Mouse (Mus musculus) neural tube, embryonic 13.5 days (tissue): ENCODE data around the gene Kifc3. TPM values are rescaled to one million over a fixed set of nuclear protein-coding genes. Genes with fewer than 3 reads are reported as not detected.

Experiments
- ATAC-seq: fragments of 200-750 bp; cut with Nextera tagmentation; 2 replicates; pipeline ENCODE4 v1.8.0; 2017; ENCODE audit warnings: low read depth, mild to moderate bottlenecking, moderate TSS enrichment, moderate library complexity
- H3K27ac ChIP-seq: fragments of 300-500 bp; sonication (generic); replicated peaks from 2 replicates; pipeline ENCODE4 v1.5.1; 2015; ENCODE audit warnings: moderate library complexity, mild to moderate bottlenecking, inconsistent platforms
- H3K27me3 ChIP-seq: fragments of 300-500 bp; sonication (generic); 2 replicates; pipeline ENCODE4 v1.6.1; 2015; ENCODE audit warnings: mild to moderate bottlenecking, inconsistent platforms
- H3K36me3 ChIP-seq: fragments of 300-500 bp; sonication (generic); 2 replicates; pipeline ENCODE4 v1.6.1; 2015; ENCODE audit warnings: mild to moderate bottlenecking, inconsistent platforms
- H3K4me1 ChIP-seq: fragments of 300-500 bp; sonication (generic); replicated peaks from 2 replicates; pipeline ENCODE4 v1.6.1; 2015; ENCODE audit warnings: inconsistent platforms
- H3K4me2 ChIP-seq: fragments of 300-500 bp; sonication (generic); 2 replicates; pipeline ENCODE4 v1.6.1; 2015; ENCODE audit warnings: inconsistent platforms, mild to moderate bottlenecking, moderate library complexity
- H3K4me3 ChIP-seq: fragments of 300-500 bp; sonication (generic); 2 replicates; pipeline ENCODE4 v1.5.1; 2015; ENCODE audit warnings: mild to moderate bottlenecking, inconsistent platforms
- H3K9ac ChIP-seq: fragments of 300-500 bp; sonication (generic); 2 replicates; pipeline ENCODE4 v1.6.1; 2015; ENCODE audit warnings: moderate library complexity, mild to moderate bottlenecking, inconsistent platforms
- H3K9me3 ChIP-seq: fragments of 300-500 bp; sonication (generic); 2 replicates; pipeline ENCODE4 v1.6.1; 2016; ENCODE audit warnings: inconsistent platforms
- WGBS: fragments of 180-500 bp; shearing (Covaris S2); methylation state at CpG from one replicate; pipeline ENCODE4 v1.1.7; 2015; 5-methylcytosine and 5-hydroxymethylcytosine counted together
- polyA plus RNA-seq: library from polyadenylated mRNA; unstranded; fragments of >200 nt; fragmentation: Nextera tagmentation; extraction: Ambion mirVana; gene quantifications from 2 replicates; pipeline ENCODE4 v1.2.1, GENCODE M21; 2015

Kifc3 gene
- polyA plus RNA-seq, 1 experiment from 2014 or later = 17.8 TPM

DNA sequence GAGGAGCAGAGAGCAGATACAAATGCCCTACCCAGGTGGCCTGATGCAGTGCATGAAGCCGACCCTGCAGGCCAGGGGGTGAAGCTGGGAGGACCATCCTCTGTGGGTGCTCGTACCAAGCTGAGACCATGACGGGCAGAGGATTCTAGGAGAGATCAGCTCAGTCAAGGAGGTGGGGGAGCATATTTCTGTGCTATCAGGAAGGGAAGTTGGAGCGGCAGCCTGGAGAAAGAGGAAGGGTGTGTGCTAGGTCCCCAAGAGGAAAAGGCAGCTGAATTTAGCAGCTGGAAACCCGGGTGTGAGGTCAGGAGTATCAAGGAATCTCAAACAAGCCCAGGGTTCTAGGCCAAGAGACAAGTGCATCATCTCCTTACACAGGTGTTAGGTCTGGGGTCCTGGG lies 62.1 kb downstream of the Kifc3 start:
- Histone ChIP-seq H3K4me2 (peak overlapping the region; percentile 87), H3K9ac (peak overlapping the region; percentile 38; the same call in 1 of the 2 replicates), H3K4me1 (peaks cover 62% of the 10 kb centered on the region), H3K27ac (no peak overlapping the region), H3K27me3 (peaks cover 52% of the 10 kb centered on the region), H3K36me3 (no peaks in the 10 kb centered on the region), H3K9me3 (no peaks in the 10 kb centered on the region), H3K4me3 (no peak overlapping the region)
- no peak for ATAC-seq
- 70% methylated on average over 5 of the region's 5 CpGs for whole genome bisulfite sequencing

DNA sequence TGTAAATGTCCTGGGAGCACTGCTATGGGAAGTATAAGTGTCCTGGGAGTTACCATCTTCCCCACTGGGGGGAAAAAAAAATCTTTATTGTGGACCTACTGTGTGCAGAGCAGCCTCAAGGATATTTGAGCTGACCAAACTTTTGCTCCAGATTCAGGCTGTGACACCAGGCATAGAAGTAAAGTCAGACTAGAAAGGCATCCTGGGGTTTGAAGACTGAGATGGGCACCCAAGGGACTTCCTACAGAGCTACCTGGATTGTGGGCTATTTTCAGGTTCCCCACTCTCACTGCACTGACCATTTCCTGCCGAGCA lies 63.6 kb downstream of the Kifc3 start:
- H3K4me3 ChIP-seq = no peak overlapping the region
- 0 out of 2 replicates have a peak, but pooled peaks cover 5% of the 10 kb centered on the region for H3K36me3 ChIP-seq
- H3K27me3 ChIP-seq = peaks cover 52% of the 10 kb centered on the region
- 54% methylated on average over 1 of the region's 1 CpGs for WGBS
- no peak overlapping the region for H3K27ac ChIP-seq
- no peak for ATAC-seq
- no peaks in the 10 kb centered on the region for H3K9me3 ChIP-seq
- H3K4me1 ChIP-seq = peaks cover 56% of the 10 kb centered on the region
- no peak overlapping the region for H3K4me2 ChIP-seq
- no peak overlapping the region for H3K9ac ChIP-seq

DNA sequence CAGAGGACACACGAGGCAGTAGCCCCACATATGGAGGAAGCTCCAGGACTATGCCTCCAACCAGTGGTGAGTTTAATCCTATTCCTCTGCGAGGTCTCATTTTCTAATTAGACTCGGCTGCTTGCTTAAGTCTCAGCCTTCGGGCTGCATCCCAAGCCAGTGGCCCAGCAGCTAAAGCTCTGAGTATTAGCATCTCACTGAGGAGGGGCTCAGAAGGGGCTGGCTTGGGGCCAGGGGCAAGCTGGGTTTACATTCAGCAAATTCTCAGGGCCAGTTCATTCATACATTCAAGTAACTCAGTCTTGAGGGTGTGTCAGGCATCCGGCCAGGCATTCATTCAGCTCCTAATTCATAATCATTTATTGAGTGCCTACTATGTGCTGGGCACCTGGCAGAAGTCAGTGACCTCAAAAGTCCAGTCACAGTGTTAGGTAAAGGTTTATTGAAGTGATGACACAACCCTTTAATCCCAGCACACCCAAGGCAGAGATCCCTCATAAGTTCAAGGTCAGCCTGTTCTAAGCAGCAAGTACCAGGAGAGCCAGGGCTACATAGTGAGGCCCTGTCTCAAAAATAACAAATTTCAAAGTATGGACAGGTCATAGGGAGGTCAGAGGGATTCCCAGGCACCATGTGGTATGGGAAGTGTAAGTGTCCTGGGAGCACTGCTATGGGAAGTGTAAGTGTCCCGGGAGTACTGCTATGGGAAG lies 64.1 kb downstream of the Kifc3 start:
- peaks cover 5% of the 10 kb centered on the region; the same call in 1 of the 2 replicates for H3K36me3 ChIP-seq
- peaks cover 53% of the 10 kb centered on the region for H3K4me1 ChIP-seq
- WGBS = 22% methylated on average over 6 of the region's 6 CpGs
- no peak for ATAC-seq
- peak overlapping the region; percentile 38; the same call in 1 of the 2 replicates for H3K9ac ChIP-seq
- no peak overlapping the region for H3K27ac ChIP-seq
- 0 out of 2 replicates have a peak overlapping the region, but pooled peaks have one; percentile 20 for H3K4me3 ChIP-seq
- peak overlapping the region; percentile 51 for H3K4me2 ChIP-seq
- H3K27me3 ChIP-seq = peaks cover 52% of the 10 kb centered on the region
- no peaks in the 10 kb centered on the region for H3K9me3 ChIP-seq

DNA sequence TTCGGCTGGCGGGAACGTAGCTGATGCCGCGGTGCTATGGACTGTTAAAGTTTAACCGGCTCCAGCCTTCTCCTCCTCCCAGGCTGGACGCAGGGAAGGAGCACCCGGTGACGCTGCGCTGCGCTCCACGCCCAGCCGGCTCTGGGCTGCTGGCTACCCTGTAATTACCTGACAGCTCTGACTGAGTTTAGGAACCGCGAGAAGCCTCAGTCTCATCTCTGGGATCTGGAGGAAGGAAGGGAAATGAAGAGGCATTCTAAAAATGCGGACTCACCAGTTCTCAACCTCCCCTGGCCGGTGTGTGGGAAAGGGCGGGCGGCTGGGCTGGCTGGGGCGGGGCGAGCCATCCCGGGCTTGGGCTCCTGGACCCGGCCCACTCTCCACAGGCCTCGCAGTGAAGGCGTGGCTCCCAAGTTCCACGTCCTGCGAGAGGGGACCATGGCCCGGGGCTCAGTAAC lies 64.9 kb downstream of the Kifc3 start:
- Histone ChIP-seq H3K4me3 (peak overlapping the region; percentile 20), H3K27me3 (peaks cover 52% of the 10 kb centered on the region), H3K27ac (no peak overlapping the region), H3K4me2 (peak overlapping the region; percentile 51), H3K9me3 (no peaks in the 10 kb centered on the region), H3K36me3 (peaks cover 13% of the 10 kb centered on the region), H3K9ac (peak overlapping the region; percentile 38; the same call in 1 of the 2 replicates), H3K4me1 (peaks cover 44% of the 10 kb centered on the region)
- WGBS = under 1% methylated on average over 28 of the region's 28 CpGs
- ATAC-seq = no peak

DNA sequence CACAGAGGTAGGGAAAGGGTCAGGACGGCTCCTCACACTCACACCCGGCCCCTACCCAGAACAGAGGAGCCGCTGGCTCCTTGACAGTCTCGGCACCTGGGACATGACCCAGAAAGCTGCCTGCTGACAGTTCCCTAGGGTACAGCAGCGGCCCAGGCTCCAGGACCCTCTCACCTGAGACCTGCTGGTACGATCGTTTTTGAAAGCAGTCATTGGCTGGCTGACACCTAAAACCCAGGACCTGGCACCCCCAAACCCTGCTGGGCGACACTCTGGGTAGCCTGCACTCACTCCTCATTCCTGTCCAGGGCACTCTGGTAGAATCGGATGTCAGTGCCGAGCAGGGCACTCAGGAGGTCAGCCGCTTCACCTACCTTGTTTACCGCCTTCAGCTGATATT lies 65.4 kb downstream of the Kifc3 start:
- Histone ChIP-seq H3K4me3 (peak overlapping the region; percentile 20; the same call in 1 of the 2 replicates), H3K4me1 (peaks cover 41% of the 10 kb centered on the region), H3K4me2 (peak overlapping the region; percentile 51), H3K27ac (no peak overlapping the region), H3K9ac (peak overlapping the region; percentile 38; the same call in 1 of the 2 replicates), H3K36me3 (peaks cover 18% of the 10 kb centered on the region), H3K27me3 (peaks cover 52% of the 10 kb centered on the region), H3K9me3 (no peaks in the 10 kb centered on the region)
- 21% methylated on average over 12 of the region's 12 CpGs for WGBS
- no peak for ATAC-seq

DNA sequence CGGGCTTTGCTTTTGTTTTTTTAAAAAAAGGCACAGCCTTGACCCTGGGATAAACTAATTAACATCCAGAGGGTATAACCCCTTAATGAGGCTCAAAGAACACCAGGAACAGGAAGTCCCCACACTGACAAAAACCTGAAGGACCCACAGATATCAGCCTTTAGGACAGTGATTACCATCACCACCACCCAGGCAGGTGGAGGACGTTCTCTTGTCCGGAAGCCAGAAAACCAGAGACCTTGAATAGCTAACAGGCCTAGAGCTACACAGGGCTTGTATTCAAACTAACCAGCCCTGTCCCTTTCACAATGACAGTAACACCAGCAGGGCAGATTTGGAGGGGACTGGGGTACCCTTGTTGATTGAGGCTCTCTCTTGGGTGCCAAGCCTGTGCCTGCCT lies 66.4 kb downstream of the Kifc3 start:
- 74% methylated on average over 3 of the region's 3 CpGs for WGBS
- peaks cover 52% of the 10 kb centered on the region for H3K27me3 ChIP-seq
- ATAC-seq = no peak
- no peak overlapping the region for H3K4me3 ChIP-seq
- H3K9ac ChIP-seq = no peak overlapping the region
- H3K4me2 ChIP-seq = no peak overlapping the region
- H3K4me1 ChIP-seq = peaks cover 31% of the 10 kb centered on the region
- no peaks in the 10 kb centered on the region for H3K9me3 ChIP-seq
- H3K27ac ChIP-seq = no peak overlapping the region
- peaks cover 20% of the 10 kb centered on the region for H3K36me3 ChIP-seq

DNA sequence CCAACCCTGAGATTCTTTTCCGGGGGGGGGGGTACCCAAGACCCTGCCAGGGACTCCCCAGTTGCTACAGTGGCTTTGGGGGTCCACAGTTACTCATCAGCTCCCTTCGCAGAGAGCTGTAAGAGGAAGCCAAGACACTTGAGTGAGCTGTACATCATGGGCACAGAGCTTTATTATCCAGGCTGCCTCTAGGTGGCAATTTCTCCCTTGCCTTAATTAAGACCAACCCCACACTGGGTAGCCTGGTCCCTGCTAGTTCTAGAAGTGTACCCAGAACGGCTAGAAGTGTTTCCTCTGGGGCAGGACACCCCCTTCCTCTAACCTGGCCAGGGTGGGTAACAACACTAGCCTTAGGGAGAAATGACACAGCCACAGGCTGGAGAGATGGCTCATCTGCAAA lies 67.4 kb downstream of the Kifc3 start:
- ATAC-seq = no peak
- H3K4me1 ChIP-seq = peaks cover 22% of the 10 kb centered on the region
- 33% methylated on average over 3 of the region's 3 CpGs for WGBS

DNA sequence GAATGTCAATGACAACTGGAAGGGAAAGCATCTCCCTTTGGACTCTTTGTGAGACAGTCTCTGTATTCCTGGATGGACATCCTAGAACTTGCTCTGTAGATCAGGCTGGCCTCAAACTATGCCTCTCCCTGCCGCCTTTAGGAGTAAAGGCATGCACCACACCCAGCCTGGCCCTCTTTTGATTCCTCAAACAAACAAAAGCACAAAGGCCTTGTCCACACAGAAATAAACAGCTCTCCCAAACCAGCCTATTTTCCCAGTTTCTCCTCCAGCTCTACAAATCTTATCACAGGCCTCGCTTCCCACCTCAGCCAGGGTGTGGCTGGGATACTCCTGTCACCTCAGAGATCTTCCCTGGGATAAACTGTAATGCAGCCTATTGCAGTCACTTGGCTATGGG lies 68.4 kb downstream of the Kifc3 start:
- H3K27me3 ChIP-seq = peaks cover 33% of the 10 kb centered on the region
- H3K9me3 ChIP-seq = no peaks in the 10 kb centered on the region
- H3K27ac ChIP-seq = no peak overlapping the region
- peaks cover 21% of the 10 kb centered on the region for H3K4me1 ChIP-seq
- H3K36me3 ChIP-seq = peaks cover 20% of the 10 kb centered on the region
- no peak overlapping the region for H3K4me2 ChIP-seq
- no peak overlapping the region for H3K4me3 ChIP-seq
- WGBS = 85% methylated on average over 2 of the region's 2 CpGs
- H3K9ac ChIP-seq = no peak overlapping the region
- ATAC-seq = no peak

More for the DNA sequence above, 67.4 kb downstream of the Kifc3 start:
- H3K9me3 ChIP-seq = no peaks in the 10 kb centered on the region
- no peak overlapping the region for H3K4me3 ChIP-seq
- H3K27ac ChIP-seq = no peak overlapping the region
- H3K36me3 ChIP-seq = peaks cover 20% of the 10 kb centered on the region
- no peak overlapping the region for H3K9ac ChIP-seq
- peaks cover 44% of the 10 kb centered on the region for H3K27me3 ChIP-seq
- H3K4me2 ChIP-seq = no peak overlapping the region

DNA sequence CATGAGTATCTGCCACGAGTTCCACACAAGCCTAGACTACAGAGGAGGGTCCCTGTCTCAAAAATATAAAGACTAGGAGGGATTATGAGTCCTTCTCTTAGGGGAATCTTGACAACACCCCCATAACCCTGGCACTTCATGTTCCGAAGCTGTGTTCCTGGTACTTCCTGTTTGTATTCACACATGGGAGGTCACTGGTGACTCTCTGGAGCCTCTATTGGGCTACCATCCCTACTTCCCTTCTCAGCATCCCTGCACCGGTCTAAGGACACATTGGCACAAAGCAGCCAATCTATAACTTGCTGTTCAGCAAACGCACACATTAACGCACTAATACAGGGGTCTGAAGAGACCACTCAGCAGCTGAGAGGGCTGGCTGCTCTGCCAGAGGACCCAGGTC lies 70.6 kb downstream of the Kifc3 start:
- H3K27ac ChIP-seq = no peak overlapping the region
- ATAC-seq = no peak
- H3K4me2 ChIP-seq = no peak overlapping the region
- no peak overlapping the region for H3K4me3 ChIP-seq
- H3K27me3 ChIP-seq = peaks cover 11% of the 10 kb centered on the region
- WGBS = 85% methylated on average over 5 of the region's 5 CpGs
- peaks cover 2% of the 10 kb centered on the region for H3K4me1 ChIP-seq
- H3K9me3 ChIP-seq = no peaks in the 10 kb centered on the region
- no peak overlapping the region for H3K9ac ChIP-seq
- H3K36me3 ChIP-seq = peaks cover 20% of the 10 kb centered on the region

DNA sequence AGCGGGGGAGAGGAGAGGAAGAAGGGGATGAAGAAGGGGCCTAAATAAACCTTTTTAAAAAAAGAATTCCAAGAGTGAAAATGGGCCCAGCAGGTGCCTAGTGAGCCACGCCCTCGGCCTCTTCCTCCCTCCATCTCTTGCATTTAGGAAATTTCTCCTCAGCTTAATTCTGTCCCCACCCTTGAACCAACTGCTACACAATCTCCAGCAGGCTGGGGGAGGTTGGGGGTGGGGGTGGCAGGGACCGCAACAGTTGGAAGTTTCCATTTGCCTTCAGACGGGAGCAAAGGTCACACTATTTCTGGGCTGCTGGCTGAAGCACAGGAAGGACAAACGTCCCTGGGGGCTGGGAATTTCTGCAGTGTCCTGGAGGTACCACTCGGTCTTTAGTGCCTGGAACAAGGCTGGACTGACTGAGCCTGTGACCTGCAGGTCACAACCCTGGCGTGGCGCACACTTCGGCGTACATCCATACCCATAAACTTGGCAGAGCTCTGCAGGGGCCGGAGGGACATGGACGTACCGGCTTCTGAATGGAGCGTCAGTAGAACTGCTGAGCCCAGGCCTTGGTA lies 71.6 kb downstream of the Kifc3 start:
- 60% methylated on average over 15 of the region's 15 CpGs for WGBS

DNA sequence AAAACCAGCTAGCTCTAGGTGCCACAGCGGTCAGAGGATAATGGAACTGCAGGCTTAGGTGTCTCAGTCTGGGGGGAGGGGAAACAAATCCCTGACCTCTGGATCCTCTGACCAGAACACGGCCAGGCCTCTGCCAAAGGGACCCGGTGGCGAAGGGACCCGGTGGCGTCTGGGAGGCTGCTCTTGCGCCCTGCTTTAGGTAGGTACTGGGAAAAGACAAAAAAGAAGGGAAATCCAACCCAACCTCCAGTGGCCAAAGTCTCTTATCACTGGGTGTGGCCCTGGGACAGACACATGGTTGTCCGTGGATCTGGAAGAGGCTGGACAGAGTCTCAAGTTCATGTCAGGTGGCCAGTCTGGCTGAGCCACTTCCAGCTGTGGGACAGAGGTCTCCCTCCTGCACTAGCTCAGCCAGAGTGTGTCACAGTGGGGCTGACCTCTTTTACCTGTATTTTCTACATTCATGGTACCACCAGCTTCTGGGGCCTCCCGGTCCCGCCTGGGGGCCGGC lies 73.8 kb downstream of the Kifc3 start:
- WGBS = 93% methylated on average over 11 of the region's 11 CpGs
- H3K36me3 ChIP-seq = peaks cover 27% of the 10 kb centered on the region
- no peaks in the 10 kb centered on the region; the same call in none of the 2 replicates for H3K4me1 ChIP-seq
- no peak overlapping the region for H3K9ac ChIP-seq
- H3K27me3 ChIP-seq = no peaks in the 10 kb centered on the region
- H3K9me3 ChIP-seq = no peaks in the 10 kb centered on the region
- no peak for ATAC-seq
- H3K4me3 ChIP-seq = no peak overlapping the region
- H3K4me2 ChIP-seq = no peak overlapping the region
- H3K27ac ChIP-seq = no peak overlapping the region

More for the DNA sequence above, 71.6 kb downstream of the Kifc3 start:
- Histone ChIP-seq H3K27ac (no peak overlapping the region), H3K36me3 (peaks cover 26% of the 10 kb centered on the region), H3K27me3 (peaks cover 2% of the 10 kb centered on the region; the same call in 1 of the 2 replicates), H3K4me3 (no peak overlapping the region), H3K9me3 (no peaks in the 10 kb centered on the region), H3K4me1 (no peaks in the 10 kb centered on the region; the same call in none of the 2 replicates), H3K9ac (no peak overlapping the region), H3K4me2 (no peak overlapping the region)
- no peak for ATAC-seq

DNA sequence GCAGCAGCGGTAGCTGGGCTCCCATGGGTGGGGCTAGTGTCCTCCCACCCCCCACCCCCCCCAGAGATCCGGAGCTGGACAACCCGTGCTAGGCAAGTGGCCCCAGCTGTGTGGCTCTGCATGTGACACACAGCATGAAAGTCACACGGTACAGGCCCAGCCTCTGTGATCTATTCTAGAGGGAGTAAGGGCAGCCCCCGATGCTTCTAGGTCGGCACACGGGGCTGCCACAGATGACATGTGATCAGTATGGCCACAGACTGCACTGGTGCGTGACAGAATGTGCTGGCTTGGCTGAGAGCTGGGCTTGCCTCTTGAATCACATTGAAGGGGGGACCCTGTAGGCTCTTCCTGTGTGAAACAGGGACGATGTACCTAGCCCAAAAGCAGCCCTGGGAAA lies 75.0 kb downstream of the Kifc3 start:
- Histone ChIP-seq H3K27ac (no peak overlapping the region), H3K36me3 (peaks cover 22% of the 10 kb centered on the region), H3K9ac (no peak overlapping the region), H3K4me2 (no peak overlapping the region), H3K4me3 (no peak overlapping the region), H3K9me3 (no peaks in the 10 kb centered on the region), H3K27me3 (no peaks in the 10 kb centered on the region), H3K4me1 (no peaks in the 10 kb centered on the region; the same call in none of the 2 replicates)
- WGBS = 62% methylated on average over 9 of the region's 9 CpGs
- ATAC-seq = 0 out of 2 replicates have a peak, but pooled peaks have one; percentile 32
